Mouse (Mus musculus) CH12.LX (cell line): Measurements from ENCODE around the gene Cd300ld4. TPM values are rescaled to one million over a fixed set of nuclear protein-coding genes. Genes with fewer than 3 reads are reported as not detected.
A peak's percentile ranks its signal among the peaks of the same experiment; 100 is the strongest.
"Not testable (repeated sequence)": the region's sequence is repeated elsewhere in the genome, so short reads cannot be mapped to it uniquely, and the experiment has no call there.

Source experiments
- DNase-seq: peaks from one replicate; pipeline ENCODE4 v3.0.0-alpha.2; 2013; ENCODE audit errors: extremely low read depth
- H3K27ac ChIP-seq: 2 replicates; pipeline ENCODE4 v1.5.1; 2012; ENCODE audit warnings: low read depth, mild to moderate bottlenecking, control low read depth, moderate library complexity; ENCODE audit not compliant: insufficient read depth
- H3K27me3 ChIP-seq: replicated peaks from 2 replicates; pipeline ENCODE3; 2012; ENCODE audit warnings: inconsistent platforms
- H3K36me3 ChIP-seq, 2 experiments: replicated peaks in 1 of 2; 2 replicates each; pipeline versions ENCODE3 to v1.6.1; 2012; ENCODE audit warnings: inconsistent platforms in 1 of 2, low read length in 1 of 2, mild to moderate bottlenecking in 1 of 2, mixed read lengths in 1 of 2, moderate library complexity in 1 of 2; ENCODE audit not compliant: control insufficient read depth in 1 of 2, insufficient read depth in 1 of 2
- H3K4me1 ChIP-seq, 2 experiments: 2 replicates each; pipeline ENCODE4 v1.6.1; 2012; ENCODE audit warnings: inconsistent platforms in 1 of 2, moderate library complexity in 1 of 2; ENCODE audit not compliant: insufficient read depth in 2 of 2, control insufficient read depth in 1 of 2
- H3K4me2 ChIP-seq: 2 replicates; pipeline ENCODE4 v1.6.1; 2012; ENCODE audit warnings: low read depth, mild to moderate bottlenecking, control low read depth; ENCODE audit not compliant: poor library complexity, insufficient read depth, severe bottlenecking
- H3K4me3 ChIP-seq, 3 experiments: fragments of 150-350 bp in 1 of 3; sonication (generic) in 1 of 3; replicated peaks in 1 of 3; 2 replicates each; pipeline versions ENCODE3 to v1.5.1; 2011 to 2012; ENCODE audit warnings: low read depth in 2 of 3, low read length in 2 of 3, mild to moderate bottlenecking in 2 of 3, moderate library complexity in 2 of 3, control low read depth in 1 of 3, improper control_type of control experiment in 1 of 3, inconsistent platforms in 1 of 3, mixed read lengths in 1 of 3; ENCODE audit not compliant: poor library complexity in 1 of 3
- H3K79me2 ChIP-seq: replicated peaks from 2 replicates; pipeline ENCODE4 v1.6.1; 2012; ENCODE audit warnings: mild to moderate bottlenecking, moderate library complexity; ENCODE audit not compliant: control insufficient read depth, poor library complexity, insufficient read depth, severe bottlenecking; ENCODE audit errors: extremely low read depth
- H3K9ac ChIP-seq: 2 replicates; pipeline ENCODE4 v1.6.1; 2012; ENCODE audit warnings: low read depth, mild to moderate bottlenecking, control low read depth, moderate library complexity; ENCODE audit not compliant: insufficient read depth
- H3K9me3 ChIP-seq: replicated peaks from 2 replicates; pipeline ENCODE3; 2012; ENCODE audit warnings: low read length, inconsistent platforms, mixed read lengths
- CTCF ChIP-seq, 2 experiments: IDR thresholded peaks in 1 of 2; conservative IDR thresholded peaks in 1 of 2; 2 replicates each; pipeline ENCODE4 v1.5.1; 2011 to 2012; ENCODE audit warnings: low read depth in 2 of 2, low read length in 2 of 2, improper control_type of control experiment in 1 of 2, inconsistent platforms in 1 of 2, mild to moderate bottlenecking in 1 of 2, moderate library complexity in 1 of 2
- ELF1 ChIP-seq: IDR thresholded peaks from 2 replicates; pipeline ENCODE4 v1.6.1; 2014; ENCODE audit warnings: low read depth, mild to moderate bottlenecking, inconsistent platforms, low read length, improper control_type of control experiment
- ETS1 ChIP-seq: conservative IDR thresholded peaks from 2 replicates; pipeline ENCODE4 v1.6.1; 2012; ENCODE audit warnings: low read depth, mild to moderate bottlenecking, inconsistent platforms, low read length, improper control_type of control experiment, moderate library complexity
- GABPA ChIP-seq: IDR thresholded peaks from 2 replicates; pipeline ENCODE4 v1.6.1; 2012; ENCODE audit warnings: low read depth, low read length, improper control_type of control experiment, inconsistent platforms; ENCODE audit not compliant: insufficient replicate concordance
- HCFC1 ChIP-seq: IDR thresholded peaks from 2 replicates; pipeline ENCODE4 v1.6.1; 2012; ENCODE audit warnings: low read depth, mild to moderate bottlenecking, inconsistent platforms, low read length, improper control_type of control experiment
- IRF4 ChIP-seq: IDR thresholded peaks from 2 replicates; pipeline ENCODE4 v1.6.1; 2014; ENCODE audit warnings: low read depth, mild to moderate bottlenecking, inconsistent platforms, low read length, improper control_type of control experiment
- JUN ChIP-seq: IDR thresholded peaks from 2 replicates; pipeline ENCODE4 v1.6.1; 2011; ENCODE audit warnings: low read depth, mild to moderate bottlenecking, low read length, improper control_type of control experiment, moderate library complexity; ENCODE audit not compliant: insufficient read depth
- JUND ChIP-seq: conservative IDR thresholded peaks from 2 replicates; pipeline ENCODE4 v1.6.1; 2011; ENCODE audit warnings: low read depth, low read length, improper control_type of control experiment
- MAX ChIP-seq: IDR thresholded peaks from 2 replicates; pipeline ENCODE4 v1.6.1; 2011; ENCODE audit warnings: low read length, improper control_type of control experiment
- MAZ ChIP-seq: IDR thresholded peaks from 2 replicates; pipeline ENCODE4 v1.6.1; 2012; ENCODE audit warnings: low read depth, mild to moderate bottlenecking, inconsistent platforms, low read length, improper control_type of control experiment, moderate library complexity
- MEF2A ChIP-seq: IDR thresholded peaks from 2 replicates; pipeline ENCODE4 v1.6.1; 2014; ENCODE audit warnings: low read depth, mild to moderate bottlenecking, inconsistent platforms, low read length, improper control_type of control experiment, borderline replicate concordance
- MYC ChIP-seq: IDR thresholded peaks from 2 replicates; pipeline ENCODE4 v1.6.1; 2011; ENCODE audit warnings: low read depth, mild to moderate bottlenecking, improper control_type of control experiment, low read length
- NRF1 ChIP-seq: IDR thresholded peaks from 2 replicates; pipeline ENCODE4 v1.6.1; 2014; ENCODE audit warnings: low read depth, mild to moderate bottlenecking, inconsistent platforms, low read length, improper control_type of control experiment, moderate library complexity
- POLR2A ChIP-seq: IDR thresholded peaks from 2 replicates; pipeline ENCODE4 v1.6.1; 2011; ENCODE audit warnings: low read depth, mild to moderate bottlenecking, improper control_type of control experiment, low read length
- POLR2AphosphoS2 ChIP-seq: IDR thresholded peaks from 2 replicates; pipeline ENCODE4 v1.6.1; 2011; ENCODE audit warnings: low read depth, low read length, improper control_type of control experiment
- RAD21 ChIP-seq: IDR thresholded peaks from 2 replicates; pipeline ENCODE4 v1.6.1; 2011; ENCODE audit warnings: low read depth, mild to moderate bottlenecking, low read length, improper control_type of control experiment, moderate library complexity
- RCOR1 ChIP-seq: conservative IDR thresholded peaks from 2 replicates; pipeline ENCODE4 v1.6.1; 2012; ENCODE audit warnings: low read depth, mild to moderate bottlenecking, inconsistent platforms, low read length, improper control_type of control experiment
- SMC3 ChIP-seq: IDR thresholded peaks from 2 replicates; pipeline ENCODE4 v1.6.1; 2011; ENCODE audit warnings: low read depth, low read length, improper control_type of control experiment
- TBP ChIP-seq: conservative IDR thresholded peaks from 2 replicates; pipeline ENCODE4 v1.6.1; 2011; ENCODE audit warnings: low read depth, low read length, improper control_type of control experiment
- UBTF ChIP-seq: IDR thresholded peaks from 2 replicates; pipeline ENCODE4 v1.6.1; 2012; ENCODE audit warnings: low read depth, mild to moderate bottlenecking, inconsistent platforms, low read length, improper control_type of control experiment, moderate library complexity
- USF1 ChIP-seq: IDR thresholded peaks from 2 replicates; pipeline ENCODE4 v1.6.1; 2014; ENCODE audit warnings: low read depth, mild to moderate bottlenecking, inconsistent platforms, low read length, improper control_type of control experiment
- ZKSCAN1 ChIP-seq: IDR thresholded peaks from 2 replicates; pipeline ENCODE4 v1.6.1; 2012; ENCODE audit warnings: low read depth, inconsistent platforms, low read length, improper control_type of control experiment, borderline replicate concordance
- dilution Hi-C: fragments of 300-500 bp; cut with MboI; formaldehyde crosslinking; loops from 2 replicates; pipeline ENCODE4 v1.14.3; 2020; ENCODE audit warnings: low sequenced_read_pairs; ENCODE audit not compliant: extremely low pct_unique_long_range_greater_than_20kb, extremely low pct_ligation_motif_present
- in situ Hi-C: fragments of 300-500 bp; cut with MboI; formaldehyde crosslinking; loops from 3 replicates; pipeline ENCODE4 v1.14.3; 2019; ENCODE audit warnings: low sequenced_read_pairs, low pct_ligation_motif_present, low pct_unique_long_range_greater_than_20kb, mixed read lengths
- polyA plus RNA-seq: library from polyadenylated mRNA; unstranded; fragments of >175 nt; gene quantifications from 2 replicates; pipeline ENCODE4 v1.2.1, GENCODE M21; 2012; ENCODE audit warnings: low read depth; ENCODE audit not compliant: insufficient read length
- total RNA-seq, 2 experiments: library from RNA; depleted of rRNA; stranded (reverse); fragments of 300-350 nt in 1 of 2; fragments of >200 nt in 1 of 2; gene quantifications; 2 replicates each; pipeline ENCODE4 v1.2.3; 2012 to 2014

The Cd300ld4 gene
- total RNA-seq (2012; rRNA removed) (not detected in 2 replicates), total RNA-seq (2014; rRNA removed) (not detected in 2 replicates), polyA plus RNA-seq (not detected in 2 replicates)

DNA sequence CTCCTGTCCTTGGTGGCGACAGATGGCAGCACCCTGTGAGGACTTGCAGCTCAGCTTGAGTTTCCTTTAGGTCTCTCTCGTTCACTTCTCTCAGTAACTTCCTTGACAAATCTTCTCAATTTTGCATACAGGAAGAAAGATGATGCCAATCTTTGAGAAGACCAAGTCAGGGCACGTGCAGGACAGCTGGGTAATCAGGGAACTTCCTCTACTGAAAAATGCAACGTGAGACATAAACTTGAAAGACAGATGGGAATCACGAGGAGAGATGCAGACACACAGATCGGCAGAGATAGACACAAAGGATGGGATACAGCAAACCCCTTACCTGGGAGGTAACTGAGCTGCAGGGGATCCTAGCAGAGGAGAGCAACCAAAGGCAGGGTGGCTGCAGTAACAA, at the start of gene Cd300ld4:
Gene Cd300ld4, minus strand, starts transcription at position 101 of the 400 bp plus-strand sequence.
- in situ Hi-C loops, H3K4me2 ChIP-seq, H3K36me3 ChIP-seq, H3K27me3 ChIP-seq, H3K79me2 ChIP-seq, dilution Hi-C loops, H3K27ac ChIP-seq, H3K9ac ChIP-seq, H3K4me1 ChIP-seq, H3K9me3 ChIP-seq, H3K4me3 ChIP-seq, DNase-seq: not testable (repeated sequence)

- dilution Hi-C loops = no loop called here
- H3K4me1 ChIP-seq = peaks cover 5 to 12% of the 10 kb centered on the region in 2 experiments; a peak in 3 of 4 replicates
Measured at GRCm38 (mm10) chr11:115075859-115076258, 49.0 kb upstream of the Cd300ld4 start.

GRCm38 (mm10) chr11:115075407-115075806, 48.6 kb upstream of the Cd300ld4 start:
- H3K27ac ChIP-seq = no peak overlapping the region
- no peak for DNase-seq
- H3K36me3 ChIP-seq = no peaks in the 10 kb centered on the region
- H3K4me1 ChIP-seq = peaks cover 5 to 12% of the 10 kb centered on the region in 2 experiments; a peak in 3 of 4 replicates
- no peak overlapping the region for H3K4me3 ChIP-seq
- H3K27me3 ChIP-seq = peaks cover 54% of the 10 kb centered on the region
- dilution Hi-C loops (no loop called here), in situ Hi-C loops (no loop called here)
- TF ChIP-seq ZKSCAN1 (no peak), JUN (no peak), HCFC1 (no peak), RAD21 (no peak), POLR2AphosphoS2 (no peak), TBP (no peak), MYC (no peak), MAX (no peak), IRF4 (no peak), UBTF (no peak), NRF1 (no peak), CTCF (conservative IDR thresholded peaks at IDR 0.05 in 1 of 2, IDR thresholded peaks at IDR 0.05 in 1 of 2; ENCODE audit: low read depth in 2 of 2, low read length in 2 of 2) (no peak), USF1 (no peak), JUND (no peak), GABPA (no peak), MEF2A (no peak), MAZ (no peak)
- H3K9me3 ChIP-seq = peaks cover 6% of the 10 kb centered on the region
- no peaks in the 10 kb centered on the region for H3K79me2 ChIP-seq
- no peak overlapping the region for H3K9ac ChIP-seq
- no peak overlapping the region for H3K4me2 ChIP-seq

More at GRCm38 (mm10) chr11:115075859-115076258, 49.0 kb upstream of the Cd300ld4 start:
- H3K79me2 ChIP-seq = no peaks in the 10 kb centered on the region
- no peak overlapping the region for H3K4me3 ChIP-seq
- H3K4me2 ChIP-seq = no peak overlapping the region
- TF ChIP-seq SMC3 = no peak
- TF ChIP-seq ETS1 = no peak
- no peak for TF ChIP-seq ELF1
- TF ChIP-seq POLR2A = no peak
- 0 out of 2 replicates have a peak, but pooled peaks have one; percentile 40 for TF ChIP-seq UBTF
- no peak for TF ChIP-seq RCOR1
- no peak for TF ChIP-seq RAD21
- no peak overlapping the region for H3K27ac ChIP-seq
- peaks cover 6% of the 10 kb centered on the region for H3K9me3 ChIP-seq
- no peaks in the 10 kb centered on the region for H3K36me3 ChIP-seq
- no peak overlapping the region for H3K9ac ChIP-seq
- peaks cover 50% of the 10 kb centered on the region for H3K27me3 ChIP-seq
- in situ Hi-C loops = no loop called here
- no peak for DNase-seq
